Mouse (Mus musculus): Measurements from ENCODE around the gene Cntnap4.
"Not testable (repeated sequence)": the region's sequence is repeated elsewhere in the genome, so short reads cannot be mapped to it uniquely, and the experiment has no call there.

Gene Cntnap4

DNA sequence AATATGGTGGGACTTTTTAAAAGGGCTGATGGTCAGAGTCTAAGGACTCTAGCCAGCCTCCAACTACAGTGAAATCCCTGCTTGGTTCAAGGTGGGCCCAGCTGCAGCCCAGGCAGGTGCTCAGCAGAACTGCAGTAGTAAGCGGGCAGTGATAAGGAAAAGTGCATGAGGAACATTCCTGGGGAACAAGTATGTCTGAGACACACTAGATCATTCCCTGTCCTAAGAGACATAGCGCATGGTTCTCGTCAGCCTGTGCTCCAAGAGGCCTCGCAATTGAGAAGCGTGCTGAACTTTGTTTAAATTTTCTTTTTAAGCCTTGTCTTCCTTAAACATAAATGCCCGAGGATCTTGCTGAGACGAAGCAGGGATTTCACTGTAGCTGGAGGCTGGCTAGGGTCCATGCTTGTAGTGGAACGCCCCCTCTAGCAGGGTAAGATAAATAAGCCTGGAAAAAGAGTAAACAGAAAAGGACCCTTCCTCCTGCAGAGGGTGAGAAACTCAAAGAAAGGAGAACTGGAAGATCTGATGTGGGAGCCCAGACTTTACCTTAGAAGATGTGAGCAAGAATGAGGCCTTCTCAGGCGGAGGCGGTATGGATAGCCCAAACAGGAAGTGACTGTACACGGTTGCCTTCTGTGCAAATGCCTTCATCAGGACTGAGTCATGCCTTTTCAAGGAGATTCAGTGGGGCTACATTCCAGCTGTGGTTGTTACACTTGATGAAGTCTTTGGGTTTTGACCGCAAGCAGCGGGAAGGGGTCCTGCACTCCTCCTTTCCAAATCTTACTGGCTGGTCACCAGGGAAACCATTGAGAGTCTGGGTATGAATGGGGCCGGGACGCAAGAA lies 161.0 kb downstream of the Cntnap4 start:
- DNase-seq (ENCODE audit: low spot score), result no peak

DNA sequence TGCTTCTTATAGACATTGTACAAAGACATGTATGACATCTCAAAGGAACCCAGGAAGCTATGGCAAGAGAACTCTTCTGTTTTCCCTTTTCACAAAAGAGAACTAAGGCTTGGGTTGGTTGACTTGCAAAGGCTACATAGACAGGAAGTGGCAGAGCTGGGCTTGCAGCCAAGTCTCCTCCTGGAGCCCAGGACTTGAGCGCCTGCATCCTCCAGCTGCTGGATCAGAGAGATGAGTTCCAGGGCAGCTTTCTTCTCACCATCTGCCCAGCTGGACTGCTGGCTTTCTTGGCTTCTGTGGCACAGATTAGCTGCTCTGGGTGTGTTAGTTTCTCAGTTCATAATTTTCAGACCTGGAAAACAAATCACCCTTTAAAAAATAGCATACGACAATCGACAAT lies 165.7 kb downstream of the Cntnap4 start:
- DNase-seq (ENCODE audit: low spot score), result no peak

DNA sequence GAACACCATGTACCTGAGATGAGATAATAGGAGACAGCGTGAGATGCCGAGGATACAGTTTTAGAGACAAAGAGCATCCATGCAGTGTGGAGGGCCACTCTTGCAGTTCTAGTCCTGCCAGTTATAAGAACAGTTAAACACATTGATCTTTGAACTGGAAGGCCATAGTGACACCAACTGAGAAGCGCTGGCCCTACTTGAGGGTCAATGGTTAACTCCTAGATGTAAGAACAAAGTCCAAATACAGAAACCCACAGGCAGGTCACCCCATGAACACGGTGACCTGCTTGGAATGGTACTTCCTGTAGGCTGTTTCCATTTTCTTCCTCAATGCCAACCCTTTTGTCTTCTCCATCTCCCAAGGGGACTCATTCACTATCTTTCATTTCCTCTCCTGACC lies 173.5 kb downstream of the Cntnap4 start:
- no peak for DNase-seq (ENCODE audit: low spot score)

DNA sequence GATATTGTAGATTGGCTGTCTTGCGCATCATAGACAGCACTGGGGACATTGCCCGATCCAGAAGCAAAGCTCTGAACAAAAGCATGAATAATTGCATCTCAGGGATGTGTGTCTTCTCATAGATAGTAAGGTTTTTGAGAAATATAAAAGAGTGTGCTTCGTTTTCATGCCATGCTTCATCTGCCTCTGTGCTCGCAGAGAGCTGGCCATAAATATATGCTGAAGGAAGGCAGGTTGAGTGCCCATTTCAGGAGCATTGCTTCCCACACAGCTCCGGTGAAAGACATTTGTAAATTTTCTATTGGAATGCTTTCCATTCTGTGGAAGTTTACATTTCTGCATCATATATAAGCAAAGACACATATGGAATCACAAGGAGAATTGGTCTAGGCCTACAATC lies 177.5 kb downstream of the Cntnap4 start:
- no peak for DNase-seq (ENCODE audit: low spot score)

DNA sequence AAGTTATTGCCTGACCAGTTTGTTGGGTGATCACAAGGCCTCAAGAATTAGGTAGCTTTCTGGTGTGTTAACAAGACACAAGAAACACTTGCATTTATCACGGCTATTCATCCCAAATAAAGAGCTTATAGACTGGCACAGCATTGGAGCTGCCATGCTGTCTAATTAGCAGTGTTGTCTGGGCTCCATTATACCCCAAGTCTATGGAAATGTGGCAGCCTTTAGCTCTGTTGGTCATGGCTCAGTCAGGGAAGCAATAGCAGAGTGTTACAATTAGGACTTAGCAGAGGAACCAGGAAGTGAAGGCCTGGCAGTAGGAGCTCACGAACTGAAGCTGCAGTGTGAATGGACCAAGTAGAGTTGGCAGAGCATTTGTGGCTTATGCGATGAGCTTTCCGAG lies 185.3 kb downstream of the Cntnap4 start:
- no peak for DNase-seq (ENCODE audit: low spot score)

DNA sequence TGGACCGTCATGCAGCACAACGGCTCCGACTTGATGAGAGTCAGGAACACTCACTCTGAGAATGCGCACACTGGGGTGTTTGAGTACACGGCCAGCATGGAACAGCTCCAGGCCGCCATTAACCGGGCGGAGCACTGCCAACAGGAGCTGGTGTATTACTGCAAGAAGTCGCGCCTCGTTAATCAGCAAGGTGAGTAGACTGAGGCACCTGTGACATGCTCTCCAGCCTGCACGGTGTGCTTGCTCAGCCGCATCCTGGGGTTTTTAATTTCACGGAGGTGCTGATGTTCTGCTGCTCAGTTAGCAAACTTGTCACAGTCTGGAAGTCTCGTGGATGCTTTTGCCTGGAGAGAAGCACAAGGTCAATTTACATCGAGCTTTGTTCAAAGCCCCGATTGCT lies 233.2 kb downstream of the Cntnap4 start:
- no peak for DNase-seq (ENCODE audit: low spot score)

DNA sequence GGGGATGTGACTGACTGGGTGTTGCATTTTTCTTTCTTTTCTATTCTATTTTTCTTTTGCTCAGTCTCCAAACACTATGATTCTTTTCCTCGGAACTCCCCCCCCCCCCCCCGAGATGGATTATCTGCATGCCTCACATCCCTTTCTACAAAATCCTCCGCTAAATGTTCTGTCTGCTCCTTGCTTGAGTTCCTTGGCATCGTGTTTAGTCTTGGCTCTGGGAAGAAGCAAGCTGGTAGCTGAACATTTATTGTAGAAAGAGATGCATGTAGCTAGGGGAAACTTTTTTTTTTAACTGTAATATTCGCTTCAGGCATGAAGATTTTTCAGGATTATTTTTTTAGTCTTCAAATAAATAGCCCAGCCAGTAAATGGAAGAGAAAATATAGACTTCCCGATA lies 239.5 kb downstream of the Cntnap4 start:
- no peak for DNase-seq (ENCODE audit: low spot score)

DNA sequence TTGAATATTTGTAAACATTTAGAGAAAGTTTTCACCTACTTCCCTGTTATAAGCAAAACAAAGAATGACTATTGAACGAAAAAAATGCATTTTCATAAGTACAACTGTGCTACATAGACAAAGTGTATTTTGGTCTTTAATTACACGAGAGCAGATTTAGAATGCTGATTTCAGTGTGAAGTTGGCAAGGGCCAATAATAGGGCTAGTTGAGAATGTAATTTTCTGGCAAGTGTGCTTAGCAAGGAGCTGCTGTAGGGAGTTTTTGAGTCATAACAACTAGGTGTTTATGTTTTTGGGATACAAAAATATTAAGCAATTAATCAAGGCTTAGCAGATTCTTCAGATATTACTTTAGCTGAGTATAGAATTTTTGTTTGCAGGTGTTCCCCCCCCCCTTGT lies 271.2 kb downstream of the Cntnap4 start:
- no peak for DNase-seq (ENCODE audit: low spot score)

DNA sequence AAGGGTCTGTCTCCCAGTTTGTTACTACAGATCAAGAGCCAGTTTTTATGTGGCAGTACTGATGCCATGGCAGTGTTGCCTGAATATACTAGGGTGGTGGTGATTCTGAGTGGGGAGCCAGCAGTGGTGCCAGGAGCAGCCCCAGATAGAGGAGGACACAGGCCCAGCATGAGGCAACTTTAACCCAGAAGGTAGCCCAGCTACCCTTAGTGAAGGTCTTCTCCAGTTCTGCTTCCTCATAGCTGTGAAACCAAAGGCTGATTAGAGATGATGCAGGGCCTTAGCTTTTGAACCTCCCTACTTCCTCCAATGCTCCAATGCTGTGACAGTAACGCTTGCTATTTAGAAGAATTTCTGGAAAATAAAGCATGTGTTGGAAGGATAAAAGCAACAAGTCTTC lies 279.7 kb downstream of the Cntnap4 start:
- DNase-seq (ENCODE audit: low spot score), result not testable (repeated sequence)

DNA sequence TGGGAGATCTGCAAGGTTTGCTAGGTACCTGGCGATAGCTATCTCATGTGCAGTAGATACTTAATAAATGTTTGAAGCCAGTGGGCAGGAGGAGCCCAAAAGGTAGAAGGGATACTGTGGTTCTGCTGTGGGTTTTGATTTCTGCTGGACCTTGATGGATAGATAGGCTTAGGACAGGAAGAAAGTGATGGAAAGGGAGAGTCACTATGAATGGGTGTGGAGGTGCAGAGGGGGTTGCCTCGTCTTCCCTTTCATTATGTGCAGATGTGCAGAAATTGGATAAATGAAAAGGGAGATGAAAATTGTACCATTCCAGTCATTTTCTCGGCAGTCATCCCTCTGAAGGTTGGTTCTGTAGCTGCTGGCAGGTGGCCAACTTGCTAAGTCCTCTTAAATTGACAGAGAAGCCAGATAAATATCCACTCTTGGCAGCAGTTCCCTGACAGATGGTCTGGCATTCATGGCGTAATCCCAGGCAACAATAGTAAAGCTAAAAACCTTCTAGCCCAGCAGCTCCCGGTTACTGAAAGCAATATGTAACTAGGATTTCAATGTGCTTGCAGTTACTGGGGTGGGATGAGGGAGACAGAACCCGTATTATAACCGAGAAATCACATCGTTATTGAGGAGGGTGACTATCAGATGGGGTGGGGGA lies 336.7 kb downstream of the Cntnap4 start:
- DNase-seq (ENCODE audit: low spot score), result peak; percentile 81

DNA sequence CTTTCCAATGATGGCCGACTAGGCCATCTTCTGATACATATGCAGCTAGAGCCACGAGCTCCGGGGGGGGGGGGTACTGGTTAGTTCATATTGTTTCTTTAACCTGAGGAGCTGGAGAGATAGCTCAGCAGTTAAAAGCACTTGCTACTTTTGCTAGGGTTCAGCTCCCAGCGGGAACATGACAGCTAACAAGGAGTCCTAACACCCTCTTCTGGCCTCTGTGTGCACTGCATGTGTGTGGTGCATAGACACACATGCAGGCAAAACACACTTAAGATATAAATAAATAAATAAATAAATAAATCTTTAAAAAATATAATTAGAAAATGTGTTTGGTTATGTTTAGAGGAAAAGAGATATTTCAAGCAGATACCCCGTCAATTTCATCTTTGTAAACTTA lies 339.7 kb downstream of the Cntnap4 start:
- DNase-seq (ENCODE audit: low spot score), result peak; percentile 24

DNA sequence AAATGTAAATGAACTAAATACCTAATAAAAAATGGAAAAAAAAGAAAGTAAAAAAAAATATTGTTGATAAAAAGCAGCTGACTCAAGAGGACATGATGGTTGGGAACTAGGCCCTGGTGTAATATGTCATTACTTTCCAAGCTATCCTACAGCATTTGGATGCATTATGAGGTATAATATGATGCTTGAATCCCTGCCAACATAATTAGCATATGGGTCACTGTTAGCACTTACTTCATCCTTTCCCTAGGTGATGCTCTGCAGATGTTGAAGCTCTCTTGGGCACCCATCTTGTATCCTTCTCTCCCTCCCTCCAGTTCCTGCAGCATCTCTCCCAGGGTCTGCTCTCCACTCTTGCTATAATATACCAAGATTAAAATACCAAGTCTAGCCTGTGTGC lies 341.6 kb downstream of the Cntnap4 start:
- no peak for DNase-seq (ENCODE audit: low spot score)

DNA sequence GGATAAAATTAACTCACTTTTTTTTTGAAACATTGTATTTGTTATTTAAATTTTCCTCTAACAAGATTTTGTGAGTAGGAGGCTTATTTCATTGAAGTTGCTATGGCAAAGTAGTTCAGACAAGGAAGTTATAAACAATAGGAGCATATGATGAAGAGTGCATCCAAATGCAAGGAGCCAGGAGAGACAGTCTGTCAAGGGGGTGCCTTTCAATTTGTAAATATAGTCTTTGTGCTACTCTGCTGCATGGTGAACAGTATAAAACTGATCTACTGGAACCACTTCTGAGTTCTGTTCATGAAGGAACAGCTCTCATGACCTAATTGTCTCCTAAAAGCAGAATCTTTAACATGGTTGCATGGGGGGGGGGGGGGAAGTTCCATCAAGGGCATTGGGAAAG lies 352.3 kb downstream of the Cntnap4 start:
- no peak for DNase-seq (ENCODE audit: low spot score)

DNA sequence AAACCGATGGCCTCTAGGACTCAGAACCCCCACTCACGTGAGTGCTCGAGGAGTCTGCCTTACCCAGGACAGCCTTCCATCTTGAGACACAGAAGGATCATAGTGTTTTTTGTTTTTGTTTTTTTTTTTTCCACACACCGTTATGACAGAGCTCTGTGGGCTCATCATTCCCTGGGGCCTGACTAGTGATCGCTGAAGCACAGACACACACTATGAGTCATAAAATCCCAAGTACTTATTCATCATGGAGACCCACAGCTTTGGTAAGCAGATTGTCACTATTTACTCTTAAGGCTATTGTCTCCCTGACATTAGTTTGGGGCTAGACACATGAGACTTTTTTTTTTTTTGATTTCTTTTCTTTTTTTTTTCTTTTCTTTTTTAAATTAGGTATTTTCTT lies 352.9 kb downstream of the Cntnap4 start:
- no peak for DNase-seq (ENCODE audit: low spot score)
